Mouse (Mus musculus) ES-Bruce4 (cell line): ENCODE data around the gene Uso1.

ENCODE experiments used
- CTCF ChIP-seq: IDR thresholded peaks from one replicate; pipeline ENCODE4 v1.8.1; 2011; ENCODE audit warnings: low read depth, low read length
- EP300 ChIP-seq: IDR thresholded peaks from 2 replicates; pipeline ENCODE4 v1.6.1; 2011; ENCODE audit warnings: low read depth, low read length; ENCODE audit not compliant: insufficient read depth
- POLR2A ChIP-seq: IDR thresholded peaks from one replicate; pipeline ENCODE4 v1.8.1; 2011; ENCODE audit warnings: low read length; ENCODE audit not compliant: insufficient read depth

DNA sequence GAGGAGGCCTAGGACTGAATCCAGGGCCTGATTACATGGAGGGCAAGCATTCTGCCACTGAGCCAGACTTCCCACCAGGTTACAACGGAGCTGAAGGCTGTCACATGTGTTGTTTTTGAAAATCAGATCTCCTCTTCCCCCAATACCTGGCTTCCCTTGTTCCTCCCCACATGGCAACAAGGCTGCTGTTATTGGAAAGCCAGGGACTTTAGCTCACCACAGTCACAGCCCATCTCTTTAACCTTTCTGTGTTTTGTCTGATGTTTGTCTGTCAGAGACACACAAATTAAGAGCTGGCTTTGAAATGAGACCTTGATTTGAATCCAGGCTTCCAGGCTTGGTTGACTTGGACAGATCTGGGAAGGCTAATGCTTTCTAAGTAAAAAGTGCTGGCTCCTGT is 1.5 kb downstream of the Uso1 start:
- TF ChIP-seq EP300 (no peak), POLR2A (no peak), CTCF (no peak)
